Mouse (Mus musculus): Measurements from ENCODE around the gene Olfr601.
"Not testable (repeated sequence)": the region's sequence is repeated elsewhere in the genome, so short reads cannot be mapped to it uniquely, and the experiment has no call there.

The Olfr601 gene

GRCm38 (mm10) chr7:103362555-103362954, at the start of gene Olfr601:
Gene Olfr601 (minus strand): TSS chr7:103362655.
- no peak for DNase-seq

- not testable (repeated sequence) for DNase-seq
Measured at GRCm38 (mm10) chr7:103406521-103407055, 44.1 kb upstream of the Olfr601 start.

GRCm38 (mm10) chr7:103398981-103399380, 36.5 kb upstream of the Olfr601 start:
- DNase-seq: no peak

GRCm38 (mm10) chr7:103397758-103398157, 35.3 kb upstream of the Olfr601 start:
- no peak for DNase-seq

GRCm38 (mm10) chr7:103386077-103386476, 23.6 kb upstream of the Olfr601 start, which contains the start of gene Olfr603:
Gene Olfr603 (minus strand): TSS chr7:103386177.
- DNase-seq: no peak

- DNase-seq: no peak
Measured at GRCm38 (mm10) chr7:103349569-103349968, 12.9 kb downstream of the Olfr601 start, which contains the start of gene Olfr600. Gene Olfr600 (minus strand): TSS chr7:103349669.

GRCm38 (mm10) chr7:103335617-103336016, 26.8 kb downstream of the Olfr601 start, which contains the start of gene Olfr599:
Gene Olfr599 (plus strand): TSS chr7:103335917.
- no peak for DNase-seq

GRCm38 (mm10) chr7:103323268-103323667, 39.2 kb downstream of the Olfr601 start, which contains the start of gene Olfr598:
Gene Olfr598 (plus strand): TSS chr7:103323568.
- no peak for DNase-seq

- not testable (repeated sequence) for DNase-seq
Measured at GRCm38 (mm10) chr7:103316015-103316414, 46.4 kb downstream of the Olfr601 start, which contains the start of gene Olfr597. Gene Olfr597 (plus strand): TSS chr7:103316315.
